Mouse (Mus musculus) lung, postnatal 0 days (tissue): ENCODE measurements around the gene 2200002D01Rik. TPM values are rescaled to one million over a fixed set of nuclear protein-coding genes. Genes with fewer than 3 reads are reported as not detected.

Experiments used
- ATAC-seq: fragments of 200-750 bp; cut with Nextera tagmentation; 2 replicates; pipeline ENCODE4 v1.8.0; 2017; ENCODE audit warnings: moderate library complexity
- DNase-seq: peaks from one replicate; pipeline ENCODE4 v3.0.0-alpha.2; 2016; ENCODE audit warnings: low spot score
- H3K27ac ChIP-seq: fragments of 300-500 bp; sonication (generic); 2 replicates; pipeline ENCODE4 v1.5.1; 2014; ENCODE audit warnings: antibody characterized with exemption, mild to moderate bottlenecking, low read length, mixed read lengths
- H3K27me3 ChIP-seq: fragments of 300-500 bp; sonication (generic); replicated peaks from 2 replicates; pipeline ENCODE4 v1.6.1; 2014; ENCODE audit warnings: low read length, mixed read lengths; ENCODE audit not compliant: insufficient read depth
- H3K36me3 ChIP-seq: fragments of 300-500 bp; sonication (generic); 2 replicates; pipeline ENCODE4 v1.6.1; 2014; ENCODE audit warnings: low read length, mixed read lengths; ENCODE audit not compliant: insufficient read depth
- H3K4me1 ChIP-seq: fragments of 300-500 bp; sonication (generic); 2 replicates; pipeline ENCODE4 v1.6.1; 2014; ENCODE audit warnings: antibody characterized with exemption, low read depth, low read length, mixed read lengths; ENCODE audit not compliant: insufficient read depth
- H3K4me2 ChIP-seq: fragments of 300-500 bp; sonication (generic); replicated peaks from 2 replicates; pipeline ENCODE4 v1.6.1; 2014; ENCODE audit warnings: low read depth, mild to moderate bottlenecking, low read length, moderate library complexity, mixed read lengths
- H3K4me3 ChIP-seq: fragments of 300-500 bp; sonication (generic); 2 replicates; pipeline ENCODE4 v1.5.1; 2014; ENCODE audit warnings: low read depth, low read length
- H3K9ac ChIP-seq: fragments of 300-500 bp; sonication (generic); replicated peaks from 2 replicates; pipeline ENCODE4 v1.6.1; 2014; ENCODE audit warnings: low read depth, mild to moderate bottlenecking
- H3K9me3 ChIP-seq: fragments of 300-500 bp; sonication (generic); 2 replicates; pipeline ENCODE4 v1.6.1; 2016; ENCODE audit warnings: low read length, mixed read lengths
- CTCF ChIP-seq: IDR thresholded peaks from 2 replicates; pipeline ENCODE4 v1.5.1; 2016; ENCODE audit warnings: antibody characterized with exemption, mild to moderate bottlenecking
- EP300 ChIP-seq: IDR thresholded peaks from 2 replicates; pipeline ENCODE4 v1.6.1; 2016; ENCODE audit warnings: antibody characterized with exemption, mild to moderate bottlenecking, control low read depth
- WGBS: fragments of 180-500 bp; shearing (Covaris S2); extraction: QIAGEN DNeasy Blood & Tissue Kit; methylation state at CpG from one replicate; pipeline ENCODE4 v1.1.7; 2014; 5-methylcytosine and 5-hydroxymethylcytosine counted together
- polyA plus RNA-seq: library from polyadenylated mRNA; unstranded; fragments of >200 nt; fragmentation: Nextera tagmentation; extraction: Ambion mirVana; gene quantifications from 2 replicates; pipeline ENCODE4 v1.2.1, GENCODE M21; 2015

2200002D01Rik gene
- polyA plus RNA-seq, 1 experiment from 2014 or later = 123 TPM

DNA sequence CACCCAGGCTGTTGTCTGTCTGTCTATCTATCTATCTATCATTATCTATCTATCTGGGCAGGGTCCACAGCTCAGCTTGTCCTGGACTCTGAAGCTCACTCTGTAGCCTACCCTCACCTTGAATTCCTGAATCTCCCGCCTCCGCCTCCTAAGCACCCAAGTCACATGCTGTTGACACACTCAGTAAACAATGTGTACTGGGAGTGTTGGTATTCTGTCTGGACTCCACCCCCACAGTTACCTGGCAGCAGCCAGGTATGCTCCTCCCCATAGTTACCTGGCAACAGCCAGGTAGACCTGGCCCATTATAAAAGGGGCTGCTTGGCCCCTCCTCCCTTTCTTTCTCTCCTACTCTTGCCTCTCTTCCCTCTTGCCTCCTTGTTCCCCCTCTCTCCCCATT is 39.8 kb upstream of the 2200002D01Rik start:
- no peak overlapping the region for H3K9ac ChIP-seq
- ATAC-seq = peak; percentile 47
- 69% methylated on average over 2 of the region's 2 CpGs for WGBS

GRCm38 (mm10) chr7:29287481-29287880 is 39.2 kb upstream of the 2200002D01Rik start:
- Histone ChIP-seq H3K36me3 (no peaks in the 10 kb centered on the region), H3K27me3 (no peaks in the 10 kb centered on the region)

More for the DNA sequence above, 39.8 kb upstream of the 2200002D01Rik start:
- Histone ChIP-seq H3K4me3 (no peak overlapping the region), H3K27me3 (no peaks in the 10 kb centered on the region), H3K4me1 (peaks cover 9% of the 10 kb centered on the region; the same call in 1 of the 2 replicates), H3K9me3 (no peaks in the 10 kb centered on the region), H3K4me2 (no peak overlapping the region), H3K27ac (no peak overlapping the region), H3K36me3 (no peaks in the 10 kb centered on the region)
- TF ChIP-seq EP300 (0 out of 2 replicates have a peak, but pooled peaks have one; percentile 49), CTCF (no peak)
- peak; percentile 84 for DNase-seq

GRCm38 (mm10) chr7:29284523-29284922 is 36.3 kb upstream of the 2200002D01Rik start:
- no peak for ATAC-seq
- WGBS = 96% methylated on average over 6 of the region's 6 CpGs
- TF ChIP-seq EP300 (no peak), CTCF (no peak)

More at GRCm38 (mm10) chr7:29287481-29287880, 39.2 kb upstream of the 2200002D01Rik start:
- no peaks in the 10 kb centered on the region for H3K9me3 ChIP-seq
- H3K4me1 ChIP-seq = peaks cover 7% of the 10 kb centered on the region; the same call in 1 of the 2 replicates
- TF ChIP-seq CTCF (peak; percentile 49), EP300 (no peak)
- no peak overlapping the region for H3K4me2 ChIP-seq
- 77% methylated on average over 7 of the region's 7 CpGs for WGBS
- no peak overlapping the region for H3K9ac ChIP-seq
- H3K27ac ChIP-seq = no peak overlapping the region
- ATAC-seq (no peak), DNase-seq (no peak)
- H3K4me3 ChIP-seq = no peak overlapping the region

GRCm38 (mm10) chr7:29283876-29284275 is 35.6 kb upstream of the 2200002D01Rik start:
- no peaks in the 10 kb centered on the region for H3K9me3 ChIP-seq
- 71% methylated on average over 4 of the region's 4 CpGs for WGBS
- H3K27me3 ChIP-seq = no peaks in the 10 kb centered on the region
- H3K4me1 ChIP-seq = peaks cover 5% of the 10 kb centered on the region; the same call in 1 of the 2 replicates
- H3K36me3 ChIP-seq = no peaks in the 10 kb centered on the region
- no peak overlapping the region for H3K9ac ChIP-seq
- no peak overlapping the region for H3K4me3 ChIP-seq
- TF ChIP-seq EP300 = no peak
- no peak for TF ChIP-seq CTCF
- H3K4me2 ChIP-seq = no peak overlapping the region
- 0 out of 2 replicates have a peak overlapping the region, but pooled peaks have one; percentile 26 for H3K27ac ChIP-seq
- no peak for ATAC-seq
- DNase-seq = no peak

More at GRCm38 (mm10) chr7:29284523-29284922, 36.3 kb upstream of the 2200002D01Rik start:
- H3K4me3 ChIP-seq = no peak overlapping the region
- no peaks in the 10 kb centered on the region for H3K27me3 ChIP-seq
- H3K36me3 ChIP-seq = no peaks in the 10 kb centered on the region
- no peak for DNase-seq
- H3K9me3 ChIP-seq = no peaks in the 10 kb centered on the region
- H3K9ac ChIP-seq = no peak overlapping the region
- peaks cover 8% of the 10 kb centered on the region; the same call in 1 of the 2 replicates for H3K4me1 ChIP-seq
- no peak overlapping the region for H3K4me2 ChIP-seq
- no peak overlapping the region for H3K27ac ChIP-seq

- peak overlapping the region; percentile 87 for H3K4me2 ChIP-seq
- TF ChIP-seq CTCF (no peak), EP300 (peak; percentile 41; the same call in 1 of the 2 replicates)
- peaks cover 5% of the 10 kb centered on the region; the same call in 1 of the 2 replicates for H3K4me1 ChIP-seq
- ATAC-seq = peak; percentile 77
- 7% methylated on average over 20 of the region's 21 CpGs for WGBS
- peak overlapping the region; percentile 68; the same call in 1 of the 2 replicates for H3K9ac ChIP-seq
- H3K27me3 ChIP-seq = no peaks in the 10 kb centered on the region
- H3K27ac ChIP-seq = peak overlapping the region; percentile 97
- peak overlapping the region; percentile 59 for H3K4me3 ChIP-seq
- no peaks in the 10 kb centered on the region for H3K36me3 ChIP-seq
- peak; percentile 90 for DNase-seq
- H3K9me3 ChIP-seq = no peaks in the 10 kb centered on the region
These were observed 33.8 kb upstream of the 2200002D01Rik start for GRCm38 (mm10) chr7:29282074-29282554.

GRCm38 (mm10) chr7:29281201-29282073 is 33.2 kb upstream of the 2200002D01Rik start, which contains the start of gene Spint2:
Gene Spint2 (minus strand): TSS chr7:29281912.
- DNase-seq (peak; percentile 89), ATAC-seq (peak; percentile 93)
- TF ChIP-seq CTCF = peak; percentile 50
- TF ChIP-seq EP300 = no peak
- peaks cover 5% of the 10 kb centered on the region; the same call in 1 of the 2 replicates for H3K4me1 ChIP-seq
- H3K36me3 ChIP-seq = no peaks in the 10 kb centered on the region
- H3K4me2 ChIP-seq = peak within 1 kb of the TSS; percentile 87
- no peaks in the 10 kb centered on the region for H3K9me3 ChIP-seq
- WGBS = under 1% methylated on average over 60 of the region's 80 CpGs
- peak within 1 kb of the TSS; percentile 59 for H3K4me3 ChIP-seq
- no peaks in the 10 kb centered on the region for H3K27me3 ChIP-seq
- peak within 1 kb of the TSS; percentile 97 for H3K27ac ChIP-seq
- H3K9ac ChIP-seq = peak within 1 kb of the TSS; percentile 68
